Comparison of ENCODE assay signal across 18 mouse cellular contexts in genomic region chr1:55666798-55667197, GRCm38 (mm10).
DNase-seq lines count a peak whose midpoint lies in the region; ATAC-seq and TF ChIP-seq lines count a peak whose summit lies in the region.
"Had no signal": no experiment of that assay in that cellular context is flagged by ENCODE, and none has a peak within 500 bp of the region (broad histone marks: within the 10 kb centered on the region; RNA-seq: fewer than 3 reads in every experiment).

No protein-coding gene starts in this region.

- H3K4me3 ChIP-seq in layer of hippocampus, adult 2 months, result no peak overlapping the region
- H3K4me3 ChIP-seq in forebrain, embryonic 11.5 days (ENCODE audit: low read depth, low read length), result no peak overlapping the region
- H3K4me3 ChIP-seq in hindbrain, embryonic 14.5 days (replicated peaks; ENCODE audit: low read length), result no peak overlapping the region
- H3K4me3 ChIP-seq: heart, embryonic 10.5 days; left cerebral cortex, adult 2 months had no signal

- no peak for DNase-seq in layer of hippocampus, adult 2 months (ENCODE audit: low spot score in 2 of 2)
- no peak for DNase-seq in layer of hippocampus, adult 9-10 months (ENCODE audit: low spot score)
- peak; percentile 54 for DNase-seq in brain, adult 2 months (ENCODE audit: low read depth, low spot score)
- DNase-seq in forebrain, embryonic 11.5 days (ENCODE audit: low spot score), result no peak
- DNase-seq in hindbrain, embryonic 14.5 days (ENCODE audit: low spot score), result no peak
- no peak for DNase-seq in thymus, postnatal 4 days
- DNase-seq in thymus, postnatal 25 days, result no peak
- DNase-seq: adrenal gland, postnatal 14 days; cerebellum, postnatal 25 days; heart, postnatal 4 days; kidney, adult 2 months; kidney, postnatal 4 days; lung, embryonic 14.5 days; thymus, adult 2 months had no signal

- H3K36me3 ChIP-seq in forebrain, embryonic 11.5 days (ENCODE audit: control insufficient read depth, insufficient read depth, low read length), result no peaks in the 10 kb centered on the region
- H3K36me3 ChIP-seq in hindbrain, embryonic 14.5 days (replicated peaks; ENCODE audit: control insufficient read depth, insufficient read depth), result no peaks in the 10 kb centered on the region
- H3K36me3 ChIP-seq: G1E; heart, embryonic 10.5 days had no signal

- ATAC-seq in forebrain, embryonic 11.5 days (replicated peaks; ENCODE audit: low FRiP score), result 0 out of 2 replicates have a peak, but pooled peaks have one; percentile 37
- no peak for ATAC-seq in hindbrain, embryonic 14.5 days (ENCODE audit: low FRiP score)
- ATAC-seq in megakaryocyte-erythroid progenitor cell, adult 5-6 weeks (replicated peaks; ENCODE audit: low FRiP score, low TSS enrichment, poor library complexity, severe bottlenecking), result no peak

- H3K4me1 ChIP-seq in forebrain, embryonic 11.5 days (replicated peaks; ENCODE audit: control insufficient read depth, insufficient read depth, low read length), result peaks cover 8% of the 10 kb centered on the region; the same call in 1 of the 2 replicates
- peaks cover 26% of the 10 kb centered on the region for H3K4me1 ChIP-seq in hindbrain, embryonic 14.5 days (replicated peaks; ENCODE audit: control insufficient read depth, insufficient read depth, low read length)

- H3K27me3 ChIP-seq in forebrain, embryonic 11.5 days (ENCODE audit: control insufficient read depth, insufficient read depth, low read length), result no peaks in the 10 kb centered on the region
- H3K27me3 ChIP-seq in hindbrain, embryonic 14.5 days (ENCODE audit: control insufficient read depth, insufficient read depth, low read length), result no peaks in the 10 kb centered on the region

- no peak for TF ChIP-seq CTCF in layer of hippocampus, adult 2 months (conservative IDR thresholded peaks at IDR 0.05)

- 32% methylated on average over 5 of the region's 5 CpGs for WGBS in forebrain, embryonic 11.5 days
- WGBS in hindbrain, embryonic 14.5 days, result 50% methylated on average over 5 of the region's 5 CpGs

- no peaks in the 10 kb centered on the region for H3K9me3 ChIP-seq in forebrain, embryonic 11.5 days (ENCODE audit: control insufficient read depth, low read length)
- H3K9me3 ChIP-seq in hindbrain, embryonic 14.5 days (ENCODE audit: control insufficient read depth, low read length), result no peaks in the 10 kb centered on the region
- H3K9me3 ChIP-seq: G1E; heart, embryonic 10.5 days had no signal

- H3K4me2 ChIP-seq in forebrain, embryonic 11.5 days (ENCODE audit: low read depth, low read length, severe bottlenecking), result no peak overlapping the region
- no peak overlapping the region for H3K4me2 ChIP-seq in hindbrain, embryonic 14.5 days (replicated peaks)
- H3K4me2 ChIP-seq: lung, embryonic 14.5 days had no signal

- no peak overlapping the region for H3K9ac ChIP-seq in forebrain, embryonic 11.5 days (ENCODE audit: low read length)
- H3K9ac ChIP-seq in hindbrain, embryonic 14.5 days, result no peak overlapping the region
- H3K9ac ChIP-seq: lung, embryonic 14.5 days had no signal

- peak overlapping the region; percentile 75 for H3K27ac ChIP-seq in layer of hippocampus, adult 2 months
- H3K27ac ChIP-seq in forebrain, embryonic 11.5 days (ENCODE audit: low read depth, low read length), result peak overlapping the region; percentile 54; the same call in 1 of the 2 replicates
- peak overlapping the region; percentile 79 for H3K27ac ChIP-seq in hindbrain, embryonic 14.5 days
- H3K27ac ChIP-seq: heart, embryonic 10.5 days had no signal
